Mouse (Mus musculus) thymus, postnatal 0 days (tissue): ENCODE measurements around the gene Cpt1c. TPM values are rescaled to one million over a fixed set of nuclear protein-coding genes. Genes with fewer than 3 reads are reported as not detected.

Source experiments
- DNase-seq: peaks from one replicate; pipeline ENCODE4 v3.0.0-alpha.2; 2015; ENCODE audit warnings: low spot score
- polyA plus RNA-seq: library from polyadenylated mRNA; unstranded; fragments of >200 nt; fragmentation: Nextera tagmentation; extraction: Ambion mirVana; gene quantifications from 2 replicates; pipeline ENCODE4 v1.2.1, GENCODE M21; 2015

Cpt1c gene
- polyA plus RNA-seq, 1 experiment from 2014 or later, result 1.2 TPM

- no peak for DNase-seq
These were observed 25.1 kb upstream of the Cpt1c start for GRCm38 (mm10) chr7:44999753-45000152.

- peak; percentile 25 for DNase-seq
These were observed 23.9 kb upstream of the Cpt1c start, which contains the start of gene Bcl2l12 for GRCm38 (mm10) chr7:44998501-44998955. Bcl2l12 (minus strand) TSS chr7:44998712.

- no peak for DNase-seq
These were observed 23.3 kb upstream of the Cpt1c start for GRCm38 (mm10) chr7:44997940-44998428.

- peak; percentile 99 for DNase-seq
These were observed 22.7 kb upstream of the Cpt1c start, which contains the start of gene Irf3 for GRCm38 (mm10) chr7:44997231-44997939. Irf3 (plus strand) TSS chr7:44997648.

- no peak for DNase-seq
These were observed 22.0 kb upstream of the Cpt1c start for GRCm38 (mm10) chr7:44996672-44997071.

- no peak for DNase-seq
These were observed 12.4 kb upstream of the Cpt1c start for GRCm38 (mm10) chr7:44986879-44987718.

- peak; percentile 99 for DNase-seq
These were observed 11.7 kb upstream of the Cpt1c start, which contains the start of gene Prmt1 for GRCm38 (mm10) chr7:44986192-44986878. Prmt1 (minus strand) TSS chr7:44986568.

- peak; percentile 44 for DNase-seq
These were observed 11.0 kb upstream of the Cpt1c start for GRCm38 (mm10) chr7:44985595-44986191.

GRCm38 (mm10) chr7:44984833-44985164 lies 10.1 kb upstream of the Cpt1c start:
- DNase-seq, result no peak

GRCm38 (mm10) chr7:44983944-44984832 lies 9.5 kb upstream of the Cpt1c start:
- DNase-seq, result no peak

- DNase-seq, result peak; percentile 81
These were observed 8.4 kb upstream of the Cpt1c start for GRCm38 (mm10) chr7:44983085-44983484.

GRCm38 (mm10) chr7:44981539-44981938 lies 6.9 kb upstream of the Cpt1c start:
- no peak for DNase-seq

GRCm38 (mm10) chr7:44978300-44978699 lies 3.6 kb upstream of the Cpt1c start:
- no peak for DNase-seq

GRCm38 (mm10) chr7:44975117-44975419 lies 417 bp upstream of the Cpt1c start:
- DNase-seq, result no peak

GRCm38 (mm10) chr7:44973415-44974130 lies 1.1 kb downstream of the Cpt1c start:
- DNase-seq, result no peak

- no peak for DNase-seq
These were observed 3.5 kb downstream of the Cpt1c start for GRCm38 (mm10) chr7:44971142-44971541.

- peak; percentile 84 for DNase-seq
These were observed 4.4 kb downstream of the Cpt1c start for GRCm38 (mm10) chr7:44970231-44970691.

GRCm38 (mm10) chr7:44966638-44967037 lies 8.0 kb downstream of the Cpt1c start:
- DNase-seq, result no peak

GRCm38 (mm10) chr7:44965975-44966374 lies 8.7 kb downstream of the Cpt1c start:
- no peak for DNase-seq
